Mouse (Mus musculus) limb, embryonic 11.5 days (tissue): ENCODE data around the gene Itih4. TPM values are rescaled to one million over a fixed set of nuclear protein-coding genes. Genes with fewer than 3 reads are reported as not detected.

Source experiments
- ATAC-seq: fragments of 200-750 bp; cut with Nextera tagmentation; 2 replicates; pipeline ENCODE4 v1.8.0; 2017; ENCODE audit warnings: low read depth; ENCODE audit not compliant: insufficient number of reproducible peaks, low FRiP score, low TSS enrichment
- DNase-seq: peaks from one replicate; pipeline ENCODE4 v3.0.0-alpha.2; 2015; ENCODE audit warnings: low spot score
- H3K27ac ChIP-seq: fragments of 300-500 bp; sonication (generic); replicated peaks from 2 replicates; pipeline ENCODE4 v1.5.1; 2014; ENCODE audit warnings: low read depth, mild to moderate bottlenecking, low read length
- H3K27me3 ChIP-seq: fragments of 300-500 bp; sonication (generic); 2 replicates; pipeline ENCODE4 v1.6.1; 2014; ENCODE audit warnings: mild to moderate bottlenecking, low read length, mixed read lengths; ENCODE audit not compliant: control insufficient read depth, insufficient read depth
- H3K36me3 ChIP-seq: fragments of 300-500 bp; sonication (generic); 2 replicates; pipeline ENCODE4 v1.6.1; 2014; ENCODE audit warnings: mild to moderate bottlenecking, low read length, moderate library complexity, mixed read lengths; ENCODE audit not compliant: control insufficient read depth, insufficient read depth
- H3K4me1 ChIP-seq: fragments of 300-500 bp; sonication (generic); 2 replicates; pipeline ENCODE4 v1.6.1; 2014; ENCODE audit warnings: low read length, mixed read lengths; ENCODE audit not compliant: control insufficient read depth, insufficient read depth
- H3K4me2 ChIP-seq: fragments of 300-500 bp; sonication (generic); 2 replicates; pipeline ENCODE4 v1.6.1; 2014; ENCODE audit warnings: low read depth, mild to moderate bottlenecking, moderate library complexity; ENCODE audit not compliant: severe bottlenecking
- H3K4me3 ChIP-seq: fragments of 300-500 bp; sonication (generic); 2 replicates; pipeline ENCODE4 v1.5.1; 2014; ENCODE audit warnings: low read depth, low read length
- H3K9ac ChIP-seq: fragments of 300-500 bp; sonication (generic); 2 replicates; pipeline ENCODE4 v1.6.1; 2014; ENCODE audit warnings: mild to moderate bottlenecking, low read length
- H3K9me3 ChIP-seq: fragments of 300-500 bp; sonication (generic); 2 replicates; pipeline ENCODE4 v1.6.1; 2016; ENCODE audit warnings: low read length; ENCODE audit not compliant: control insufficient read depth
- WGBS: fragments of 180-500 bp; shearing (Covaris S2); extraction: QIAGEN DNeasy Blood & Tissue Kit; methylation state at CpG from one replicate; pipeline ENCODE4 v1.1.7; 2014; 5-methylcytosine and 5-hydroxymethylcytosine counted together
- polyA plus RNA-seq: library from polyadenylated mRNA; unstranded; fragments of >200 nt; fragmentation: Nextera tagmentation; extraction: Ambion mirVana; gene quantifications from 2 replicates; pipeline ENCODE4 v1.2.1, GENCODE M21; 2014

The Itih4 gene
- polyA plus RNA-seq, 1 experiment from 2014 or later = not detected

DNA sequence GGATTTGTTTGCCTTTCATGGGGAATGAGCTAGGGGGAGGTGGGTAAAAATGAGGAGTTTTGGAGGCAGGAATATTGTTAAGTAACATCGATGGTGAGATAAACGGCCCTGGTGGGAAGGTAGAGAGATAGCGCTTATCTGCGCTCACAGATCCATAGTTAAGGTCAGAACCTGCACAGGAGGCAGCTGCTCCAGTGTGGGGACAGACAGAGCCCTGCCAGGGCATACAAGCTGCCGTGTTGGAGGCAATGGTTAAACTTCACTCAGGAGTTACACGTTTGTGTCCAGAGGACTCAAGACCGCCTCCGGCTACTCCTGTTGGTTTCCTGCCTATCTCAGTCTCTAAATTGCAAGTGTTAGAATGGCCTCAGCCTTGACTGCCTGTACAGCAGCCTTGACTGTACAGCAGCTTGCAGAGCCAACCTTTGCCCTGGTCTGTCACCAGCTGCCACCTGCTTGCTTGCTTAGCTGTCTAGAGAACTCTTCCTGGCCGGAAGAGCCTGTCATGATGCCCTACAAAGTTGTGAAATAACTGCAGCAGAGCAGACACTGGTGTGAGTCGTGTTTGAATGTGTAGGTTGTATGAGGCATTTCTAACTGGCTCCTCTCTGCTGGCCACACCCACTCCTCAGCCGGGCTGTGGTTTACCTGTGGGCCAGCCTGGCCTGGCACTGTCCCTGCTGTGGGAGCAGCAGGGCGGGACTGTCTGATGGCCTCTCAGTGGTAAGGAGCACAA, 11.0 kb upstream of the Itih4 start:
- no peak overlapping the region for H3K27ac ChIP-seq
- H3K4me3 ChIP-seq = no peak overlapping the region
- no peak overlapping the region for H3K4me2 ChIP-seq
- ATAC-seq (no peak), DNase-seq (no peak)
- no peaks in the 10 kb centered on the region for H3K27me3 ChIP-seq
- 0 out of 2 replicates have a peak, but pooled peaks cover 7% of the 10 kb centered on the region for H3K4me1 ChIP-seq
- 88% methylated on average over 12 of the region's 12 CpGs for WGBS
- no peaks in the 10 kb centered on the region for H3K9me3 ChIP-seq
- no peaks in the 10 kb centered on the region for H3K36me3 ChIP-seq
- no peak overlapping the region for H3K9ac ChIP-seq

DNA sequence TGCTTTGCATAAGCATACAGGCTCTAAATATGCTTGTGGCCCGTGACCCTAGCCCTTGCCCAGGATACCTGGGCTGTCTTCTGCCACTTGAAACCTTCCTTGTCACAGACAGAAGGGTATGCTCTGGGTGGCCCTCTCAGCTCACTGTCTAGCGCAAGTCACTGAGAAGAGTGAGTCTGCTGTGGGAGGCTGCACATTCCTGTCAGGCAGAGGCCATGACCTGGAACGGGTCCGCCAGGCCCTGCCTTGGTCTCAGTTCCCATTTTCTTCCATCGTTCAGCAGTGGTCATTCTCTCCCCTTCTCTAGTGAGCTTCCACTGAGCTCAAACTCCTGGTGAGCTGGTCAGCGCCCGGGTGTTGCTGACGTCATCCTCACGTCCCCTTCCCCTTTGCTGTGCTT, 10.3 kb upstream of the Itih4 start:
- DNase-seq = no peak
- H3K4me3 ChIP-seq = no peak overlapping the region
- H3K27ac ChIP-seq = no peak overlapping the region
- 0 out of 2 replicates have a peak, but pooled peaks cover 3% of the 10 kb centered on the region for H3K4me1 ChIP-seq
- H3K9ac ChIP-seq = no peak overlapping the region
- no peaks in the 10 kb centered on the region for H3K36me3 ChIP-seq
- ATAC-seq = no peak
- no peaks in the 10 kb centered on the region for H3K9me3 ChIP-seq
- 85% methylated on average over 9 of the region's 9 CpGs for WGBS
- no peak overlapping the region; the same call in 1 of the 2 replicates for H3K4me2 ChIP-seq
- no peaks in the 10 kb centered on the region for H3K27me3 ChIP-seq

DNA sequence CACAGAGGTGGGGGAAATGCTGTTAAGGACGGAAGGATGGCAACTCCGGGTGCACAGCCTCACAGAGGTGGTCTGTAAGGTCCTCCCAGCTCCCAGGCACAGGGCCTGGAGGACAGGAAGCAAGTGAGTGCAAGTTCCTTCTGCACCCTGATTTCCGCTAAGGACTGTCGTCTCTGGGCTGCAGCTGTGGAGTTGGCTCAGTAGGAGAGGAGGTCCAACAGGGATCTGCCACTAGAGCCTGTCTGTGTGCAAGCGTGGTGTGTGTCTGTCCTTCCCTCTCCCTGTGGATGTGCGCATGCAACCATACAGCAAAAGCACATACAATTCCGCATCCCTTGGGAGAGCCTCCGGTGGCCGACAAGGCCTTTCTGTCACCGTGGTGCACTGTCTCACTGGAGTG, 9.8 kb upstream of the Itih4 start:
- Histone ChIP-seq H3K9ac (no peak overlapping the region), H3K4me1 (no peaks in the 10 kb centered on the region), H3K27ac (no peak overlapping the region), H3K27me3 (no peaks in the 10 kb centered on the region), H3K4me3 (no peak overlapping the region), H3K36me3 (no peaks in the 10 kb centered on the region), H3K4me2 (no peak overlapping the region; the same call in 1 of the 2 replicates), H3K9me3 (no peaks in the 10 kb centered on the region)
- WGBS = 87% methylated on average over 10 of the region's 10 CpGs
- ATAC-seq (no peak), DNase-seq (no peak)

DNA sequence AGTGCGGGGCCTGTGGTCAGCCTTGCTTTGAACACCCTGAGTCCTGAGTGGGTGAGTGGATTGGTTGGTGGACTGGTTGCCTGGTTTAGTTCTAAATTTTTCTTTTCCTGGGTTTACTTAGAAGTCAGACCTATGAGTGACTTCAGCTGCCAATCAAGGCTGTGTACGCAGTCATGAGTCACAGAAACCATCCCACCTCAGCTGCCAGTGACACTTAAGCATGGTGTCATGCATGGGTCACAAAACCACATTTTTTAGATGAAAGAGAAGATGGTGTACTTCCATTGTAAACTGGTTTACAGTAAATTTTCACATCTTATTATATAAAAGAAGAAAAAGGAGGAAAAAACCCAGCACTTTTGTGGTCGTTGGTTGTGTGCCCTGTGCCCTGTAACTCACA, 8.4 kb upstream of the Itih4 start:
- Histone ChIP-seq H3K36me3 (no peaks in the 10 kb centered on the region), H3K27ac (no peak overlapping the region), H3K27me3 (no peaks in the 10 kb centered on the region), H3K4me1 (no peaks in the 10 kb centered on the region), H3K9ac (no peak overlapping the region), H3K4me2 (no peak overlapping the region), H3K9me3 (no peaks in the 10 kb centered on the region), H3K4me3 (no peak overlapping the region)
- DNase-seq (no peak), ATAC-seq (no peak)
- WGBS = 97% methylated on average over 3 of the region's 3 CpGs

DNA sequence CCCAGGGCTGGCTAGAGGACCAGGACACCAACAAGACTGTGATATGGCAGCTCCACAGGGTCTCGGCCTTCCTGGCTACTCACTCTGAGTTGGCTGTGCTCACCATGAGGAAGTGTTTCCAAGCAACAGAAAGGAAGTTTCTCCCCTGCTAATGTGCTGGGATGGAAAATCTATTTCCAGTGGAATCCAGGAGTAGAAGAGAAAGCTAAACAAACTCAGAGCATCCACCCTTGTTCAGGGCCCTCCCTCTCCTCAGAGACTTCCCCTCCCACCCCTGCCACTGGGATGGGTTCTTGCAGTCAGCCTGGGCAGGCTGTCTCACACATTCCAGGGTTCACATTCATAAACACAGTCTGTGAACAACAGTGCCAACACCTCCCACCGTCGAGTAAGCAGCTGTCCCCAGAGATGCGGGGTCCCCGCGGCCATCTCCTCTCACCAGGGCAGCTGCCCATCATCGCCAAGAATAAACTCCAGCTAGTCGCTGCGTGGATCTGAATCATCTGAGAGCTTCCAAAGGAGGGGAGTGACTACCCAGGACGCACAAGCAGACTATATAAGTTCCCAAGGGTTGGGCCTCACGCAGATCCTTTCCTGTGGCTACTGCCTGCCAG, 7.2 kb upstream of the Itih4 start, which contains the start of gene Mustn1:
Gene Mustn1 (plus strand): TSS at position 243 of the 614 bp plus-strand sequence.
- no peaks in the 10 kb centered on the region for H3K9me3 ChIP-seq
- no peak within 1 kb of the TSS for H3K27ac ChIP-seq
- no peaks in the 10 kb centered on the region for H3K27me3 ChIP-seq
- 81% methylated on average over 11 of the region's 11 CpGs for WGBS
- no peak within 1 kb of the TSS for H3K4me2 ChIP-seq
- no peak within 1 kb of the TSS for H3K9ac ChIP-seq
- DNase-seq = no peak
- no peak within 1 kb of the TSS for H3K4me3 ChIP-seq
- ATAC-seq = no peak
- no peaks in the 10 kb centered on the region for H3K4me1 ChIP-seq
- no peaks in the 10 kb centered on the region for H3K36me3 ChIP-seq

DNA sequence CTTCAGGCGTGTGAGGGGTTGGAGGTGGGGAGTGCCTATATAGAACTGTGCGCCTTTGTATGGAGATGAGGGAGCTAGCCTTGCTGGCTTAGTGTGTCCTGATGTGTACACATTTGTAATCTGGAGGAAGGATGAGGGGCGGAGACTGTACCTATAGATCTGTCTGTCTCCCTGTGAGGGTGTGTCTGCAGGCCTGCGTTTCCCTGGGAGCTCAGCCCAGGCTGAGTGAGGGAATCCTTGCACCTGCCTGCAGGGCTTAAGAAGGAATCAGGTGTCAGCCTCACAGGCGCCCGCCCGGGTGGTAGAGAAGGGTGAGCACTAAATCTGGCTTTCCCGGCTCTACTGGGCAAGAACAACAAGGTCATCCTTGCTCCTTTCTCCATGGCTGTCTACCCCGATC, 6.5 kb upstream of the Itih4 start:
- Histone ChIP-seq H3K27ac (no peak overlapping the region), H3K27me3 (no peaks in the 10 kb centered on the region), H3K4me1 (no peaks in the 10 kb centered on the region), H3K4me3 (no peak overlapping the region), H3K36me3 (no peaks in the 10 kb centered on the region), H3K9me3 (no peaks in the 10 kb centered on the region), H3K9ac (no peak overlapping the region), H3K4me2 (no peak overlapping the region)
- DNase-seq (no peak), ATAC-seq (no peak)
- 59% methylated on average over 9 of the region's 9 CpGs for WGBS

DNA sequence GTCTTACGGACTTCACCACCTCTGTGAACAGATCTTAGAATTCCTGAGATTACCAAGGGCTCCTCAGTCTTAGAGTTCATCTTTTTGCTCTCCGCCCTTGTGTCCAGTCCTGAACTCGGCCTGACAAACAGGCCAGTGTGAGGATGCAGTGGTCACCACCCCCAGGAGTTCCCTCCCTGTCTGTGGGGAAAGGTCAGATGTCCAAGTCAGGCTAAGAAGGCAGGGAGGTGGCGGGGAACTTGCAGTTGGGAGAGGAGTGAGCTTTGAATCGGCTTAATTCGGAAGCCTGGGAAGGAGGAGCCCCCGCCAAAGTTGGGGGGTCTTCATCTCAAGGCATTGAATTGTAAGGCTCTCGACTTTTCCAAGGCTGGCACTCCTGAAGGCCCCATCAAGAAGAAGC, 6.0 kb upstream of the Itih4 start:
- no peaks in the 10 kb centered on the region for H3K9me3 ChIP-seq
- 82% methylated on average over 8 of the region's 8 CpGs for WGBS
- H3K27ac ChIP-seq = no peak overlapping the region
- no peaks in the 10 kb centered on the region for H3K36me3 ChIP-seq
- H3K9ac ChIP-seq = no peak overlapping the region
- no peak overlapping the region for H3K4me2 ChIP-seq
- no peak for ATAC-seq
- no peak for DNase-seq
- H3K4me3 ChIP-seq = no peak overlapping the region
- no peaks in the 10 kb centered on the region for H3K27me3 ChIP-seq
- H3K4me1 ChIP-seq = no peaks in the 10 kb centered on the region

DNA sequence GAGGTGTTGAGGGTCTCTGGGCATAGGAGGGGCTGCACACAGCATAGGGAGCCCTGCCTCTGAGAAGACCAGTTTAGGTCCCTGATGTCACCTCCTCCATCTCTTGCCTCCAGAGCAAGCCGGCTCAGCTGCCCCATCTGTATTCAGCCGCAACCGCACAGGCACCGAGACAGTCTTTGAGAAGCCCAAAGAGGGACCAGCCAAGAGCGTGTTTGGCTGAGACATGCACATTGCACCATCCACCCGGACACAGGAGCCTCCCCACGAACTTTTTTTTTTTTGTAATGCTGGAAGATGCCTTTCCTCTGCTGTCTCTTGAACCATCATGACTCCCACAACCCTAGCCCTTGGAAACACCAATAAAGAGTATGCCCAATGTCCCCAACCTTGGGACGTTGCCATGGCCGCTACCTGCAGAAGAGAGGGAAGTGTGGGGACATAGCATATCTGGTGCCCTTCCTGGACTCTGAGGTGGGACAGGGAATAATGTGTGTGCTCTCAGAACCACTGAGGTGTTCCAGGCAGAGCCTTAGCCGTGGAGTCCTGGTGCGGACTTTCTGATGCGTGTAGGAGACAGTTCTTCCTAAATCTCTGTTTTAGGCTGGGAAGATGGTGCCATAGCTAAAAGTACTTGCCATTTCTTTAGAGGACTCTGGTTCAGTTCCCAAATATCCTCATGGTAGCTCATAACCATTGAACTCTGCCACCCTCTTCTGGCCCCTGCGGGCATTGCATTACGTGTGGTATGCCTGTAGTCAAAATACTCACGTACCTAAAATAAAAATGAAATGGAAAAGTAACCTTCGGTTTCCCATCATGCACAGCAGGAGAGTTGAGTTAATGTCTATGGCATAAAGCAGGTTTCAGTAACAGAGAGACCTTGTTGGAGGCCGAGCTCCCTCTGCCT, 5.2 kb upstream of the Itih4 start:
- H3K36me3 ChIP-seq = no peaks in the 10 kb centered on the region
- ATAC-seq = no peak
- H3K4me3 ChIP-seq = no peak overlapping the region
- H3K27ac ChIP-seq = no peak overlapping the region
- H3K4me2 ChIP-seq = no peak overlapping the region
- H3K9ac ChIP-seq = no peak overlapping the region
- 84% methylated on average over 17 of the region's 17 CpGs for WGBS
- H3K9me3 ChIP-seq = no peaks in the 10 kb centered on the region
- DNase-seq = peak; percentile 60
- H3K27me3 ChIP-seq = no peaks in the 10 kb centered on the region
- no peaks in the 10 kb centered on the region for H3K4me1 ChIP-seq
